Mouse (Mus musculus): ENCODE data around the gene Rnf114. TPM values are rescaled to one million over a fixed set of nuclear protein-coding genes. Genes with fewer than 3 reads are reported as not detected.

The Rnf114 gene
- polyA plus RNA-seq, 1 experiment from 2014 or later, result 98.7 TPM

- Histone ChIP-seq H3K9ac (no peak overlapping the region), H3K9me3 (ENCODE audit: low read depth, low read length) (no peaks in the 10 kb centered on the region), H3K4me2 (no peak overlapping the region), H3K27ac (ENCODE audit: low read depth) (no peak overlapping the region), H3K4me1 (ENCODE audit: insufficient read depth) (0 out of 2 replicates have a peak, but pooled peaks cover 3% of the 10 kb centered on the region), H3K4me3 (ENCODE audit: low read depth, low read length) (no peak overlapping the region), H3K27me3 (ENCODE audit: insufficient read depth, low read length) (no peaks in the 10 kb centered on the region), H3K36me3 (ENCODE audit: insufficient read depth) (no peaks in the 10 kb centered on the region)
- DNase-seq (no peak), ATAC-seq (ENCODE audit: insufficient read depth) (no peak)
- no peak for TF ChIP-seq CTCF (IDR thresholded peaks at IDR 0.05; ENCODE audit: low read depth)
- 72% methylated on average over 4 of the region's 4 CpGs for WGBS
These were observed 59.8 kb downstream of the Rnf114 start for GRCm38 (mm10) chr2:167552292-167552691.

DNA sequence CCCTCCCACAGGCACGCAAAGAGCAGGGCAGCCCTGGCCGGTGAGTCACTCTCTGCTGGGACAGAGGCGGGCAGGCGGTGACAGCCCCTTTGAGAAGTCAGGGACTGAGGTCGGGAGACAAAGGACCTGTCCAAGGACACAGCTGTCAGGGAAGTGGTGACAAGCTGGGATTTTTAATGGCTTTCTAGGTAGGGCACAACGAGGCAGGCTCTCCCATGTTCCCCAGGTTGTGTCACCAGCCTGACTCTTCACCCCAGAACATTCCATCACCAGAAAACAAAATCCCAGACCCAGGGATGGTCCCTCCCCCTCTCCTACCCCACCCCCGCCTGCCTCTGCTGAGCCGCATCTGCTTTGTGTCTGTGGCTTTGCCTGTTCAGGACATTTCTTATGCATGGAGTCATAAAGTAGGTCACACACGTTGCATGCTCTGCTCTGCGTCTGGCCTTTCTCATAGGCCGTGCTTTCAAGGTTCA is 60.5 kb downstream of the Rnf114 start:
- WGBS, result 21% methylated on average over 11 of the region's 11 CpGs
- Histone ChIP-seq H3K9me3 (ENCODE audit: low read depth, low read length) (no peaks in the 10 kb centered on the region), H3K4me1 (ENCODE audit: insufficient read depth) (0 out of 2 replicates have a peak, but pooled peaks cover 3% of the 10 kb centered on the region), H3K9ac (no peak overlapping the region), H3K27ac (ENCODE audit: low read depth) (0 out of 2 replicates have a peak overlapping the region, but pooled peaks have one; percentile 25), H3K4me2 (no peak overlapping the region), H3K4me3 (ENCODE audit: low read depth, low read length) (no peak overlapping the region), H3K36me3 (ENCODE audit: insufficient read depth) (no peaks in the 10 kb centered on the region), H3K27me3 (ENCODE audit: insufficient read depth, low read length) (no peaks in the 10 kb centered on the region)
- TF ChIP-seq CTCF (IDR thresholded peaks at IDR 0.05; ENCODE audit: low read depth), result no peak
- no peak for DNase-seq
- ATAC-seq (ENCODE audit: insufficient read depth), result peak; percentile 36

GRCm38 (mm10) chr2:167555766-167556165 is 63.3 kb downstream of the Rnf114 start:
- 84% methylated on average over 5 of the region's 5 CpGs for WGBS
- Histone ChIP-seq H3K36me3 (ENCODE audit: insufficient read depth) (no peaks in the 10 kb centered on the region), H3K4me2 (no peak overlapping the region), H3K4me1 (ENCODE audit: insufficient read depth) (peaks cover 7% of the 10 kb centered on the region; the same call in 1 of the 2 replicates), H3K4me3 (ENCODE audit: low read depth, low read length) (no peak overlapping the region), H3K9me3 (ENCODE audit: low read depth, low read length) (no peaks in the 10 kb centered on the region), H3K9ac (no peak overlapping the region), H3K27me3 (ENCODE audit: insufficient read depth, low read length) (no peaks in the 10 kb centered on the region), H3K27ac (ENCODE audit: low read depth) (no peak overlapping the region)
- ATAC-seq (ENCODE audit: insufficient read depth) (no peak), DNase-seq (no peak)
- TF ChIP-seq CTCF (IDR thresholded peaks at IDR 0.05; ENCODE audit: low read depth), result no peak

GRCm38 (mm10) chr2:167559413-167559812 is 67.0 kb downstream of the Rnf114 start:
- DNase-seq, result peak; percentile 30
- H3K27me3 ChIP-seq (ENCODE audit: insufficient read depth, low read length), result no peaks in the 10 kb centered on the region
- peak overlapping the region; percentile 52 for H3K9ac ChIP-seq
- 13% methylated on average over 27 of the region's 27 CpGs for WGBS
- H3K27ac ChIP-seq (ENCODE audit: low read depth), result peak overlapping the region; percentile 50; the same call in 1 of the 2 replicates
- H3K36me3 ChIP-seq (ENCODE audit: insufficient read depth), result no peaks in the 10 kb centered on the region
- peak overlapping the region; percentile 18 for H3K4me3 ChIP-seq (ENCODE audit: low read depth, low read length)
- TF ChIP-seq CTCF (IDR thresholded peaks at IDR 0.05; ENCODE audit: low read depth), result no peak
- H3K9me3 ChIP-seq (ENCODE audit: low read depth, low read length), result no peaks in the 10 kb centered on the region
- peaks cover 27% of the 10 kb centered on the region for H3K4me1 ChIP-seq (ENCODE audit: insufficient read depth)
- ATAC-seq (ENCODE audit: insufficient read depth), result no peak
- peak overlapping the region; percentile 54 for H3K4me2 ChIP-seq

DNA sequence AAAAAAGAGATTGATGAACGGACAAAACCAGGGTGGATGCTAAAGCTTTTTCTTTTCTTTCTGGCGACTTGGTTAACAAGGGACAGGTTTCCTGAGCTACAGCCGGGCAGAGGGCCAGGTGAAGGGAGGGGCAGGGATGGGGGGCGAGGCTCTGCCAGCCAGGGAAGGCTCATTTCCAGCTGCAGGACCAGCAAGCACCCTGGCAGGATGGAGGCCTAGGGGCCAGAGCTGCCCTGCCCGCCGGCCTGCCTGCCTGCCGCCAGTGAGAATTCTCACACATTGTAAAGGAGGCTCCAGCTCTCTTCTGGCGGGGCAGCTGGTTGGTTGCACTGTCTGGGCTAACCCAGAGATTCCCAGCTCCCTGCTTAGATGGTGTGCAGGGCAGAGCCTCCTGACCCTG is 69.7 kb downstream of the Rnf114 start:
- DNase-seq (no peak), ATAC-seq (ENCODE audit: insufficient read depth) (no peak)
- no peaks in the 10 kb centered on the region for H3K9me3 ChIP-seq (ENCODE audit: low read depth, low read length)
- H3K4me3 ChIP-seq (ENCODE audit: low read depth, low read length), result no peak overlapping the region
- H3K9ac ChIP-seq, result no peak overlapping the region
- H3K4me2 ChIP-seq, result no peak overlapping the region
- 20% methylated on average over 8 of the region's 8 CpGs for WGBS
- H3K27ac ChIP-seq (ENCODE audit: low read depth), result peak overlapping the region; percentile 95
- peaks cover 36% of the 10 kb centered on the region for H3K4me1 ChIP-seq (ENCODE audit: insufficient read depth)
- TF ChIP-seq CTCF (IDR thresholded peaks at IDR 0.05; ENCODE audit: low read depth), result no peak
- H3K27me3 ChIP-seq (ENCODE audit: insufficient read depth, low read length), result no peaks in the 10 kb centered on the region
- H3K36me3 ChIP-seq (ENCODE audit: insufficient read depth), result no peaks in the 10 kb centered on the region

DNA sequence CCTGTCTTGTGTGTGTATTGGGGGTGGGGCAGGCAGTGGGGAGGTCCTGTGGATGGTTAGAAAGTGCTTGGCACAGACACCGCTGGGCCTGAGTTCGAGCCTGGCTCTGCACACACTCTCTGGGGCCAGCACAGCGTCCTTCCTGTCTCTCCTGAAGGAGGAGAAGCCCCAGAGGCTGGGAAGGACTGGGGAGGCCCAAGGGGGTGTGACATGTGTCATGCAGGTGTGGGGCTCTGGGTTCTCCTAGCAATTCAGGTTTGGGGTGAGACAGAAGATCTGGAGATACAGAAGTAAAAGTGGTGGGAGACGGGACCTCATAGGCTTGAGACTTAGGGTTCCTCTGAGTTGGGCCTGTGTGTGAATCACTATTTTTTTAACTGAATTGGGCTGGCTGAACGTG is 70.6 kb downstream of the Rnf114 start:
- no peak for TF ChIP-seq CTCF (IDR thresholded peaks at IDR 0.05; ENCODE audit: low read depth)
- no peak overlapping the region for H3K4me3 ChIP-seq (ENCODE audit: low read depth, low read length)
- DNase-seq, result no peak
- H3K4me1 ChIP-seq (ENCODE audit: insufficient read depth), result peaks cover 36% of the 10 kb centered on the region
- peak overlapping the region; percentile 12; the same call in 1 of the 2 replicates for H3K4me2 ChIP-seq
- H3K9me3 ChIP-seq (ENCODE audit: low read depth, low read length), result no peaks in the 10 kb centered on the region
- 42% methylated on average over 5 of the region's 5 CpGs for WGBS
- no peak for ATAC-seq (ENCODE audit: insufficient read depth)
- H3K9ac ChIP-seq, result no peak overlapping the region
- no peaks in the 10 kb centered on the region for H3K36me3 ChIP-seq (ENCODE audit: insufficient read depth)
- peak overlapping the region; percentile 95 for H3K27ac ChIP-seq (ENCODE audit: low read depth)
- no peaks in the 10 kb centered on the region for H3K27me3 ChIP-seq (ENCODE audit: insufficient read depth, low read length)

DNA sequence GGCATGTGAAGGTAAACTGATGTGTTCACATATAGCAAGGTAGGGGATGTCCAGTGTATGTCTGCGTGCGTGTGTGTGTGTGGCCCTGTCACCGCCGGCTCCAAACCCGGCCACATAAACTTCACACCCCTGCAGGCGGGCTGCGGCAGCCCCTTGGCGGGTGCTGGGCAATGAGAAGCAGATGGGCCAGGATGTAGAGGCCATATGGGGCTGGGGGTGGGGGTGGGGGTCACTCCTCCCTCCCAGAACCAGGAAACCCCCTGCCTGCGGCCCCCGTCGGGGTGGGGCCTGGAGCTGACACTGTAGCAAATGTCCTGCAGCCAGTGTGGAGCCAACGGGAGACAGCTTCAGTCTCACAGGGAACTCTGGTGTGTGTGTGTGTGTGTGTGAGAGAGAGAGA is 71.3 kb downstream of the Rnf114 start:
- DNase-seq (peak; percentile 93), ATAC-seq (ENCODE audit: insufficient read depth) (peak; percentile 88)
- peak overlapping the region; percentile 95 for H3K27ac ChIP-seq (ENCODE audit: low read depth)
- WGBS, result 19% methylated on average over 12 of the region's 12 CpGs
- H3K4me3 ChIP-seq (ENCODE audit: low read depth, low read length), result no peak overlapping the region
- H3K9ac ChIP-seq, result no peak overlapping the region
- no peaks in the 10 kb centered on the region for H3K27me3 ChIP-seq (ENCODE audit: insufficient read depth, low read length)
- H3K4me1 ChIP-seq (ENCODE audit: insufficient read depth), result peaks cover 36% of the 10 kb centered on the region
- H3K36me3 ChIP-seq (ENCODE audit: insufficient read depth), result no peaks in the 10 kb centered on the region
- H3K9me3 ChIP-seq (ENCODE audit: low read depth, low read length), result no peaks in the 10 kb centered on the region
- H3K4me2 ChIP-seq, result peak overlapping the region; percentile 12; the same call in 1 of the 2 replicates
- TF ChIP-seq CTCF (IDR thresholded peaks at IDR 0.05; ENCODE audit: low read depth), result no peak
